Mouse (Mus musculus) right cerebral cortex, adult 18-20 months (tissue): ENCODE measurements at regions not wholly inside any gene's neighbourhood (a gene's known extent, or its start where the extent isn't known, plus 50 kb on each side); places are given as distances from the start of the nearest gene placed in this dataset.

Experiments
- DNase-seq: peaks from one replicate; pipeline ENCODE4 v3.0.0; 2022; ENCODE audit warnings: mixed read lengths

DNA sequence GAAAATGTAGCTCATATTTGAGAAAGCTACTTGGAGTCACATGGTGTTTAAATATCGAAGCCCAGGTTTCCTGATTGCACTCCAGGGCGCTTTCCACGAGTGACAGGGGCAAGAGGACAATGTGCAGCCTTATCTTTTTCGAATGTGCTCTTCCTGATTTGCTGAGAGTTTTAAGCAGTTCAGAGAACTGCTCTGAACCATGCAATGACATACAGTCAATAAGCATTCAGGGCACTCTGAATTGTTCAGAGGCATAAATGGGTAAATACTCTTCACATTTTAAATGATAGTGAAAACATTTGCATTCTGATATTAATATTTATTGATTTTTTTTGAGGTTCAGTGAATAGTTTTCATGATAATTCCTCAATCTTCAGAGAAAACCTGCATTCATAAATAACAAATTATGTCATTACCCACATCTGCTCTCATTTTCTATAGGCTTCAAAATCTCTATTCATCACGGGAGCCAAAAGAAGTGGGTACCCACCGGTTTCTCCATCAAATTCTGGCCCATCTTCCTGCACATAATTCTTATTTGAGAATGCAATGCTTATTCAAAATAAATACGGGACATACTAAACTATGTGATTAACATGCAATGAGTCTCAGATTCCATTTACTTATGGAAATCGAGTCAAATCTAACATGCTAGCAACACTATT, 171.7 kb downstream of the Btg1 start:
- DNase-seq = no peak

GRCm38 (mm10) chr10:96797116-96797515, 180.3 kb downstream of the Btg1 start:
- no peak for DNase-seq

GRCm38 (mm10) chr10:96800801-96801200, 184.0 kb downstream of the Btg1 start:
- no peak for DNase-seq

GRCm38 (mm10) chr10:96804030-96804784, 187.4 kb downstream of the Btg1 start:
- no peak for DNase-seq

GRCm38 (mm10) chr10:96806579-96806978, 189.8 kb downstream of the Btg1 start:
- no peak for DNase-seq

DNA sequence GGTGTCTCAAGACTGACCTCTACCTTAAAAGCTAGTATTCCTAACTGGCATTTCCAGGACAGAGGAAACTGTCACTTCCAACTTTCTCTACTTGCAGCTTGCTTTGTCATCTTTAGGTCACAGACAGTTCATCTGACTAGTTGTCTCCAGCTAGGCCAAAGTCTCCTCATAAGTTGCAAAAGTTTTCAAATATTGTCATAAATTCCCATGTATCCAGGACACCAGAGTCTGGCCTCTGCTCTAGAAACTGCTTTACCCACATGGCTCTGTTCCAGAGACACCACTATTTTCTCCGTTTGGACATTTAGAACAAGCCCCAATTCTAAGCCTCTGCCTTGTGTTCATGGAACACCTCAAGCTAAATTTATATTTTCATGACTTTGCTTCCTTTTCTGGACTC, 205.0 kb downstream of the Btg1 start:
- no peak for DNase-seq

- DNase-seq = no peak
Measured at GRCm38 (mm10) chr10:96822344-96823335, 205.8 kb downstream of the Btg1 start.

DNA sequence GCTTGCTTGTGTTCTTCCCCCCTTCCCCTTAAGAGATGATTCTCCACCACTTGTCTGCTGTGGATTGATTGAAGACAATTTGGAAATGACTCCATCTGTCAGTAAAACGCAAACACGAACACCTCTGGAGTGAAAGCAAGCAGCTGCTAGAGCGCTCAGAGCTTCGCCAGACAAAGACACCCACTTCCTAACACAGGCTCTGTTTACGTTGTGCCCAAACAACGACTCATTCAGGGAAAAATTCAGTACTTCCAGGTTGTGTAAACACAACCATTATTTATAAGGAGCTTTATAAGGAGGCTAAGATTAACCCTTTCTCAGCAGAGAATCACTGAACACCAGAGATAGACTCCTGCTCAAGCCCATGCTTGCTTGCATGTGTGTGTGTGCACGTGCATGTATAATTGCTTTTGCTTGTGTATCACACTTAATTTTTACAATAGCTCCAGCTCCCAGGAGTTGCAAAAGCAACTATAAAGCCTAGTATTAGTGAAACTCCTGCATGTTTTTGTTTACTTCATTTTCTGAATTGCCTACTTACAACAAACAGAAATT, 209.5 kb downstream of the Btg1 start:
- no peak for DNase-seq

- no peak for DNase-seq
Measured at GRCm38 (mm10) chr10:96827971-96828370, 211.2 kb downstream of the Btg1 start.

GRCm38 (mm10) chr10:96828581-96829246, 211.9 kb downstream of the Btg1 start:
- DNase-seq = no peak

DNA sequence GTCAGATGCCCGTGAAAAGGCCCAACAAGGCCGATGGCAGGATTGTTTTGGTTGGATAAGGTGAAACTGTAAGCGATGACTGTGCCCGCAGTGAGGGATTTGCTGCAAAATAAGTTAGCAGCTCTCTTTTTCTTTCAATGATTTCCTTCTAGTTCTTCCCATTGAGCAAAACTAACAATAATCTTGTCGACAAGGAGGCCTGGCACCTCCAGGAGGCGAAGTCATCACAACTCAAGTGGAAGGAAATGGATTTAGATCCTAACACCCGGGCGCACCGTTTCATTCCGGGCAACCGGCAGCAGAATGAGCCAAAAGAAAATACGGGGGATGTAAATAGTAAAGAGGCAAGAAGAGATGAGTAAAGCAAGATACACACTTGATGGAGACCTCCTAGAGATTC, 214.3 kb downstream of the Btg1 start:
- DNase-seq = no peak

DNA sequence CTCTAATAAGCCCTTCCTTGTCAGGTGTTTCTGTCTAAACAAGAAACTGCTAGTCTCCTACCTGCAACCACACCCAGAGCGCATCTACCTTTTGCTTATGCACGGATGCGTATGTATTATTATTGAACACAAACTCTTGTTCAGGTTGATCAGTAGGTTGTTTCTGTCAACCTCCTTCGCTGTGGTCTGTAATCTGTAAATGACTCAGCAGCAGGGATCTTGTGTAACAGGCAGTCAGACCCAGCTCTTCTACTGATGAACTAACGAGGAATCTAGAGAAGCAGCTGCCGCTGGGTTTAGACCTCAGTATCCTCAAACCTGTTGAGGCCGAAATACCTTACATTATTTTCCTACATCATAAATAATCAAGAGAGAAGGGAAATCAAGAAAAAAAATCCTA, 220.4 kb downstream of the Btg1 start:
- DNase-seq = no peak

GRCm38 (mm10) chr10:96841128-96841527, 224.3 kb downstream of the Btg1 start:
- DNase-seq = no peak

DNA sequence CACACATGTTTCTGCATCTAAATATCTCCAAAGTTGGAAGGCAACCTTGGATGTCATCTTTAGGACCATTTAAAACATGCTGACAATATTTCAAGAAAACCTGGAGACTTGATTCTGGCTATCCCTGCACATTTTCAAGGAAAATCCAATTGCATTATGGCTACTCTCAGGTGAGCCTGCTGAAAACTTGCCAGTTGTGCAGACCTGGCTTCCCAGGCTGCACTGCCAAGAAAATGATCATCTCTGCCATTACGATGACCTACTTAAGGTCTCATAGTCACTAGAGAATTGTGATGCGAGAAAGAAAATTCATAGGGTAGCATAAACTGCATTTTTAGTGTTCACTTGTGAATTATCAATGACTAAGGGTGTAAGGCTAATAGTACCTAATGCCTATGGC, 225.2 kb downstream of the Btg1 start:
- no peak for DNase-seq

DNA sequence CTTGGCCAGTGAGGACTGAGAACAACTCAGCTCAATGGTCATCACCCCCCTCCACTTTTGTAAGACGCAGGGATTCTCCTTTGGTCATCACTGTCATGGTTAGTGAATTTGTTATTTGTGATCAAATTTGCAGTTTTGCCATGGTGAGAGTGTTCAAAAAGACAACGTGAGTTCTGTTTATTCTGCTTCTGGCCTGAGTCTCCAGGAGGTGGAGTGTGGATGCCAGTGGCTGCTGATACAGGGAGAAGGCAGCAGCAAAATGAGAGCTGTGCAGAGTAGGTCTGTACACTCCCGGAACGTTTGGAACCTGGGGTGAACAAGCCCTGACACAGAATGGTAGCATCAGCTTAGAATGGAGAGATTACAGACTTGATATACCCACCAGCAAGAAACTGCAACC, 229.1 kb downstream of the Btg1 start:
- DNase-seq = no peak

DNA sequence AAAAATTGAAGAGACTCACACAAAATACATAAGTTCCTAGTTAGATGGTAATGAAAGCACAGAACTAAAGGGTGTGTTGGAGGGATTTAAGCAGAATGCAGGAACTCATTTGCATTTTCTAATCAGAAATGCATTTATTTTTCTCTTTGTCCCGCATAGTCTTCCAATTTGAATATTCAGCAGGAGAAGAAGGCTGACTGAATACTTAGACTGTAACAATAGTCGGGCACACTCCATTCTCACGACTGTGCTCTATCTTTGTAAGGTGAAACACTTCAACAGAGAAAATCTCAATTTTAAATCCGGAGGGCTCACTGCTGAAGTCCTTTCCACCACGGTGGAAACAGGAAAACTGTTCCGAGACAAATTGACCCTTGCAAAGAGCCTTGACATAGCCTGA, 230.2 kb downstream of the Btg1 start:
- no peak for DNase-seq

DNA sequence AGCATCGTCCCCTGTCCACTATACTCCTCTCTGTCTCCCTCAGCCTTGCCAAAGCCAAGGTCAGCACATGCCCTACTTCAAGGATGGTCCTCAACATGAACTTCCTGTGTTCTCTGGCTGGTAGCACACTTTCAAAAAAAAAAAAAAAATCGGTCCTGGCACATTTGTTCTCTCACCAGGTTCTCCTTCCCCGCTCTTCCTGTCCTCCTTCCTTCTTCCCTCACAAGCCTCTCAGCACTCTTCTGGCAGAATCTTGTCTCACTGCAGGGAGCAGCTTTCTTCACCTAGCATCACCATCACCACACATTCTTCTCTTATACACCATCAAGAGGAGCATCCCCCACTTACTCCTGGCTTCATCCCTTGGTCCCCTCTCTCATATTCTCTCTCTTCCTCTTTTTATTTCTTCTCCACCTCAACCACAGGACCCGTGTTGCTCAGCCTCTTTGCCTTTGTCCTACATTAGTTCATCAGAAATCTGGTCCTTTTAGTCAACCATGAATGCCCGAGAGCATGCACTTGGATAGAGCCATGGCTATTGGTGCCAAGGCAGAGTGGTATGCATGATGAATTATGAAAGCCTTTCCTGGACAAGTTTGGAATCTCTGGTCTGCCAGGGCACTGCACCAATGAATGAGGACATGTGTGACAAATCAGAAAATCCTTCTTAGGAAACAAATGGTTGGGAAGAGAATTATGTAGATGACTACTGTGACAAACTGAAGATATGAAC, 230.8 kb downstream of the Btg1 start:
- no peak for DNase-seq

GRCm38 (mm10) chr10:96848496-96848895, 231.7 kb downstream of the Btg1 start:
- DNase-seq = no peak

DNA sequence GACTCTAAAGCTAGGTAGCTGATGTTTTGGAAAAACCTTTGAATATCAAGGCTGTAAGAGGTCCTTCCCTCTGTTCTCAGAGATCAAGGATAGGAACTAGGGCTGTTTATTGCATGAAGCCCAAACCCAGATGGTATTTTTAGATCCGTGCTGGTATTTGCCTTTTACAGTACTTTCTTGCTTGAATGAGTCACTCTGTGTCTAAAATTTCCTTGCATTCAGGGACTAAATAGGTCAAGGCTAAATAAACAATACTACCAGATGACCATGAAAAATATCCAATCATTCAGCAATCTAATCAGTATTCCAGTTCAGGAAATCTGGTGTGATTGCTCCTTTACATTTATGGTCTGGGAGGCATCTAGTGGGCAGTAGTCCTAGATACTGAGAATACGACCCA, 243.6 kb downstream of the Btg1 start:
- DNase-seq = no peak

- DNase-seq = no peak
Measured at GRCm38 (mm10) chr10:96863230-96863629, 246.4 kb downstream of the Btg1 start.

DNA sequence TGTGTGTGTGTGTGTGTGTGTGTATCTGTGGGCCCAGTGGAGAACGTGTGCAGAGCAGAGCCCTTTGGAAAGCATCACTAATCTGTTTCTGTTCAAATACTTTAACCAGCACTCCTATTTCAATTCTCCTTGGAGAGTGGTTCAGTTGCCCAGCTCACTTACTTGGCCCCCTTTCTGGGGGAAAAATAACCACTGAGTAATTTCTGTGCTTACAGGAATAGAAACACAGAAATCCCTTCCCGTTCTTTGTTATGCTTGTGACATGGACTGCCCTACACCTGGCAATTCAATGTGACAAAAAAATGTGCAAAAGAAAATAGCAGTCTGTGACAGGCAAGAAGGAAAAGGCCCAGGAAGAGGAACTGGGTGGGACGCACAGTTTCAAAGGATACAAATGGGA, 249.7 kb downstream of the Btg1 start:
- DNase-seq = no peak
